Mouse (Mus musculus) lung, postnatal 25 days (tissue): Measurements from ENCODE around the gene Mfsd4b3.
A peak's percentile ranks its signal among the peaks of the same experiment; 100 is the strongest.

Experiments
- DNase-seq: peaks from one replicate; pipeline ENCODE4 v3.0.0; 2022; ENCODE audit warnings: low spot score

The Mfsd4b3 gene

GRCm38 (mm10) chr10:39912616-39913015, 47.3 kb downstream of the Mfsd4b3 start:
- DNase-seq, result no peak

GRCm38 (mm10) chr10:39908768-39909441, 51.0 kb downstream of the Mfsd4b3 start:
- no peak for DNase-seq

GRCm38 (mm10) chr10:39906799-39907658, 52.9 kb downstream of the Mfsd4b3 start:
- DNase-seq, result no peak

- DNase-seq, result no peak
Observed at GRCm38 (mm10) chr10:39904191-39904590, 55.8 kb downstream of the Mfsd4b3 start.

- DNase-seq, result peak; percentile 90
Observed at GRCm38 (mm10) chr10:39898874-39899371, 61.0 kb downstream of the Mfsd4b3 start, which contains the start of gene Mfsd4b4. TSS of gene Mfsd4b4 (minus strand) at chr10:39899238.
